Mouse (Mus musculus): ENCODE data around the gene Kyat1. TPM values are rescaled to one million over a fixed set of nuclear protein-coding genes. Genes with fewer than 3 reads are reported as not detected.
"Not testable (repeated sequence)": the region's sequence is repeated elsewhere in the genome, so short reads cannot be mapped to it uniquely, and the experiment has no call there.

Kyat1 gene
- polyA plus RNA-seq, 1 experiment from 2014 or later: 11.4 TPM

- H3K27me3 ChIP-seq (ENCODE audit: control insufficient read depth, insufficient read depth, low read length): no peaks in the 10 kb centered on the region
- H3K4me2 ChIP-seq (replicated peaks; ENCODE audit: low read depth, low read length): peak overlapping the region; percentile 84
- peak overlapping the region; percentile 79 for H3K9ac ChIP-seq (ENCODE audit: low read depth, low read length)
- H3K27ac ChIP-seq (ENCODE audit: low read depth, low read length): no peak overlapping the region
- H3K36me3 ChIP-seq (ENCODE audit: control insufficient read depth, insufficient read depth, low read length): peaks cover 43% of the 10 kb centered on the region
- H3K4me1 ChIP-seq (ENCODE audit: control insufficient read depth, insufficient read depth, low read length): 0 out of 2 replicates have a peak, but pooled peaks cover 1% of the 10 kb centered on the region
- peak overlapping the region; percentile 65 for H3K4me3 ChIP-seq (ENCODE audit: low read length)
- peaks cover 4% of the 10 kb centered on the region for H3K9me3 ChIP-seq (ENCODE audit: control insufficient read depth, low read length)
- WGBS: 1% methylated on average over 19 of the region's 19 CpGs
- peak; percentile 20 for ATAC-seq (ENCODE audit: low FRiP score, low TSS enrichment)
These were observed 33.7 kb downstream of the Kyat1 start for GRCm38 (mm10) chr2:30171997-30172382.

- peak within 1 kb of the TSS; percentile 73 for H3K27ac ChIP-seq (ENCODE audit: low read depth, low read length)
- peak within 1 kb of the TSS; percentile 84 for H3K4me2 ChIP-seq (replicated peaks; ENCODE audit: low read depth, low read length)
- peak within 1 kb of the TSS; percentile 65 for H3K4me3 ChIP-seq (ENCODE audit: low read length)
- peak; percentile 91 for ATAC-seq (ENCODE audit: low FRiP score, low TSS enrichment)
- WGBS: 1% methylated on average over 71 of the region's 75 CpGs
- H3K9me3 ChIP-seq (ENCODE audit: control insufficient read depth, low read length): peaks cover 9% of the 10 kb centered on the region
- H3K4me1 ChIP-seq (ENCODE audit: control insufficient read depth, insufficient read depth, low read length): no peaks in the 10 kb centered on the region
- H3K27me3 ChIP-seq (ENCODE audit: control insufficient read depth, insufficient read depth, low read length): no peaks in the 10 kb centered on the region
- H3K9ac ChIP-seq (ENCODE audit: low read depth, low read length): peak within 1 kb of the TSS; percentile 79
- peaks cover 39% of the 10 kb centered on the region for H3K36me3 ChIP-seq (ENCODE audit: control insufficient read depth, insufficient read depth, low read length)
These were observed 34.2 kb downstream of the Kyat1 start, which contains the start of gene Endog for GRCm38 (mm10) chr2:30171371-30171996. Endog (plus strand) TSS chr2:30171493.

GRCm38 (mm10) chr2:30166677-30167076 is 39.0 kb downstream of the Kyat1 start:
- no peak overlapping the region for H3K9ac ChIP-seq (ENCODE audit: low read depth, low read length)
- no peaks in the 10 kb centered on the region for H3K36me3 ChIP-seq (ENCODE audit: control insufficient read depth, insufficient read depth, low read length)
- H3K27me3 ChIP-seq (ENCODE audit: control insufficient read depth, insufficient read depth, low read length): no peaks in the 10 kb centered on the region
- H3K27ac ChIP-seq (ENCODE audit: low read depth, low read length): no peak overlapping the region
- 57% methylated on average over 4 of the region's 4 CpGs for WGBS
- H3K4me1 ChIP-seq (ENCODE audit: control insufficient read depth, insufficient read depth, low read length): 0 out of 2 replicates have a peak, but pooled peaks cover 3% of the 10 kb centered on the region
- peaks cover 15% of the 10 kb centered on the region for H3K9me3 ChIP-seq (ENCODE audit: control insufficient read depth, low read length)
- ATAC-seq (ENCODE audit: low FRiP score, low TSS enrichment): no peak
- no peak overlapping the region for H3K4me2 ChIP-seq (replicated peaks; ENCODE audit: low read depth, low read length)
- H3K4me3 ChIP-seq (ENCODE audit: low read length): no peak overlapping the region

- H3K36me3 ChIP-seq (ENCODE audit: control insufficient read depth, insufficient read depth, low read length): no peaks in the 10 kb centered on the region
- H3K27me3 ChIP-seq (ENCODE audit: control insufficient read depth, insufficient read depth, low read length): no peaks in the 10 kb centered on the region
- no peak overlapping the region for H3K27ac ChIP-seq (ENCODE audit: low read depth, low read length)
- peak; percentile 65 for ATAC-seq (ENCODE audit: low FRiP score, low TSS enrichment)
- H3K9ac ChIP-seq (ENCODE audit: low read depth, low read length): no peak overlapping the region
- WGBS: 26% methylated on average over 9 of the region's 9 CpGs
- no peak overlapping the region for H3K4me3 ChIP-seq (ENCODE audit: low read length)
- H3K9me3 ChIP-seq (ENCODE audit: control insufficient read depth, low read length): peaks cover 15% of the 10 kb centered on the region
- H3K4me1 ChIP-seq (ENCODE audit: control insufficient read depth, insufficient read depth, low read length): 0 out of 2 replicates have a peak, but pooled peaks cover 3% of the 10 kb centered on the region
- H3K4me2 ChIP-seq (replicated peaks; ENCODE audit: low read depth, low read length): no peak overlapping the region
These were observed 41.2 kb downstream of the Kyat1 start for GRCm38 (mm10) chr2:30164340-30164932.

- H3K4me1 ChIP-seq (ENCODE audit: control insufficient read depth, insufficient read depth, low read length): 0 out of 2 replicates have a peak, but pooled peaks cover 3% of the 10 kb centered on the region
- no peak overlapping the region for H3K27ac ChIP-seq (ENCODE audit: low read depth, low read length)
- no peak overlapping the region for H3K4me2 ChIP-seq (replicated peaks; ENCODE audit: low read depth, low read length)
- H3K27me3 ChIP-seq (ENCODE audit: control insufficient read depth, insufficient read depth, low read length): no peaks in the 10 kb centered on the region
- no peak overlapping the region for H3K9ac ChIP-seq (ENCODE audit: low read depth, low read length)
- no peak for ATAC-seq (ENCODE audit: low FRiP score, low TSS enrichment)
- peaks cover 12% of the 10 kb centered on the region for H3K9me3 ChIP-seq (ENCODE audit: control insufficient read depth, low read length)
- no peak overlapping the region for H3K4me3 ChIP-seq (ENCODE audit: low read length)
- no peaks in the 10 kb centered on the region for H3K36me3 ChIP-seq (ENCODE audit: control insufficient read depth, insufficient read depth, low read length)
These were observed 43.8 kb downstream of the Kyat1 start for GRCm38 (mm10) chr2:30161809-30162208.

GRCm38 (mm10) chr2:30159871-30160270 is 45.8 kb downstream of the Kyat1 start:
- H3K9ac ChIP-seq (ENCODE audit: low read depth, low read length); ATAC-seq (ENCODE audit: low FRiP score, low TSS enrichment); H3K4me1 ChIP-seq (ENCODE audit: control insufficient read depth, insufficient read depth, low read length); H3K27me3 ChIP-seq (ENCODE audit: control insufficient read depth, insufficient read depth, low read length); H3K9me3 ChIP-seq (ENCODE audit: control insufficient read depth, low read length); H3K4me3 ChIP-seq (ENCODE audit: low read length); H3K36me3 ChIP-seq (ENCODE audit: control insufficient read depth, insufficient read depth, low read length); H3K27ac ChIP-seq (ENCODE audit: low read depth, low read length); H3K4me2 ChIP-seq (replicated peaks; ENCODE audit: low read depth, low read length): not testable (repeated sequence)
- WGBS: 78% methylated on average over 9 of the region's 10 CpGs

- H3K4me3 ChIP-seq (ENCODE audit: low read length): no peak overlapping the region
- peaks cover 37% of the 10 kb centered on the region for H3K36me3 ChIP-seq (ENCODE audit: control insufficient read depth, insufficient read depth, low read length)
- ATAC-seq (ENCODE audit: low FRiP score, low TSS enrichment): no peak
- H3K27me3 ChIP-seq (ENCODE audit: control insufficient read depth, insufficient read depth, low read length): no peaks in the 10 kb centered on the region
- no peaks in the 10 kb centered on the region for H3K4me1 ChIP-seq (ENCODE audit: control insufficient read depth, insufficient read depth, low read length)
- H3K4me2 ChIP-seq (replicated peaks; ENCODE audit: low read depth, low read length): no peak overlapping the region
- no peak overlapping the region for H3K9ac ChIP-seq (ENCODE audit: low read depth, low read length)
- H3K9me3 ChIP-seq (ENCODE audit: control insufficient read depth, low read length): no peaks in the 10 kb centered on the region
- WGBS: 62% methylated on average over 8 of the region's 8 CpGs
- no peak overlapping the region for H3K27ac ChIP-seq (ENCODE audit: low read depth, low read length)
These were observed 53.0 kb downstream of the Kyat1 start for GRCm38 (mm10) chr2:30152616-30153015.

GRCm38 (mm10) chr2:30151840-30152239 is 53.8 kb downstream of the Kyat1 start:
- Histone ChIP-seq H3K4me2 (replicated peaks; ENCODE audit: low read depth, low read length) (no peak overlapping the region), H3K9me3 (ENCODE audit: control insufficient read depth, low read length) (no peaks in the 10 kb centered on the region), H3K27ac (ENCODE audit: low read depth, low read length) (no peak overlapping the region), H3K9ac (ENCODE audit: low read depth, low read length) (no peak overlapping the region), H3K4me1 (ENCODE audit: control insufficient read depth, insufficient read depth, low read length) (no peaks in the 10 kb centered on the region), H3K27me3 (ENCODE audit: control insufficient read depth, insufficient read depth, low read length) (no peaks in the 10 kb centered on the region), H3K4me3 (ENCODE audit: low read length) (no peak overlapping the region), H3K36me3 (ENCODE audit: control insufficient read depth, insufficient read depth, low read length) (peaks cover 45% of the 10 kb centered on the region)
- no peak for ATAC-seq (ENCODE audit: low FRiP score, low TSS enrichment)
- whole genome bisulfite sequencing: 86% methylated on average over 11 of the region's 11 CpGs

- Histone ChIP-seq H3K36me3 (ENCODE audit: control insufficient read depth, insufficient read depth, low read length) (peaks cover 84% of the 10 kb centered on the region), H3K9me3 (ENCODE audit: control insufficient read depth, low read length) (no peaks in the 10 kb centered on the region), H3K4me1 (ENCODE audit: control insufficient read depth, insufficient read depth, low read length) (no peaks in the 10 kb centered on the region), H3K4me2 (replicated peaks; ENCODE audit: low read depth, low read length) (no peak overlapping the region), H3K27ac (ENCODE audit: low read depth, low read length) (no peak overlapping the region), H3K4me3 (ENCODE audit: low read length) (no peak overlapping the region), H3K9ac (ENCODE audit: low read depth, low read length) (no peak overlapping the region), H3K27me3 (ENCODE audit: control insufficient read depth, insufficient read depth, low read length) (no peaks in the 10 kb centered on the region)
- WGBS: 86% methylated on average over 4 of the region's 4 CpGs
- no peak for ATAC-seq (ENCODE audit: low FRiP score, low TSS enrichment)
These were observed 58.2 kb downstream of the Kyat1 start for GRCm38 (mm10) chr2:30147466-30147865.

All from kidney, embryonic 14.5 days (tissue).